Mouse (Mus musculus) heart, postnatal 0 days (tissue): Measurements from ENCODE around the gene 3100002H09Rik. TPM values are rescaled to one million over a fixed set of nuclear protein-coding genes. Genes with fewer than 3 reads are reported as not detected.
A peak's percentile ranks its signal among the peaks of the same experiment; 100 is the strongest.

Source experiments
- ATAC-seq: fragments of 200-750 bp; cut with Nextera tagmentation; 2 replicates; pipeline ENCODE4 v1.8.0; 2017; ENCODE audit warnings: low read depth, moderate number of reproducible peaks, moderate library complexity; ENCODE audit not compliant: insufficient read depth
- DNase-seq: peaks from one replicate; pipeline ENCODE4 v3.0.0-alpha.2; 2016; ENCODE audit warnings: low spot score
- H3K27ac ChIP-seq: fragments of 300-500 bp; sonication (generic); 2 replicates; pipeline ENCODE4 v1.5.1; 2014; ENCODE audit warnings: low read depth, mild to moderate bottlenecking
- H3K27me3 ChIP-seq: fragments of 300-500 bp; sonication (generic); 2 replicates; pipeline ENCODE4 v1.6.1; 2014; ENCODE audit warnings: low read length, mixed read lengths; ENCODE audit not compliant: control insufficient read depth, insufficient read depth
- H3K36me3 ChIP-seq: fragments of 300-500 bp; sonication (generic); replicated peaks from 2 replicates; pipeline ENCODE4 v1.6.1; 2014; ENCODE audit warnings: low read length, mixed read lengths; ENCODE audit not compliant: control insufficient read depth, insufficient read depth
- H3K4me1 ChIP-seq: fragments of 300-500 bp; sonication (generic); 2 replicates; pipeline ENCODE4 v1.6.1; 2014; ENCODE audit warnings: antibody characterized with exemption; ENCODE audit not compliant: control insufficient read depth, insufficient read depth
- H3K4me2 ChIP-seq: fragments of 300-500 bp; sonication (generic); 2 replicates; pipeline ENCODE4 v1.6.1; 2014; ENCODE audit warnings: low read depth, mild to moderate bottlenecking, low read length, moderate library complexity
- H3K4me3 ChIP-seq: fragments of 300-500 bp; sonication (generic); 2 replicates; pipeline ENCODE4 v1.5.1; 2014; ENCODE audit warnings: low read depth, low read length
- H3K9ac ChIP-seq: fragments of 300-500 bp; sonication (generic); replicated peaks from 2 replicates; pipeline ENCODE4 v1.6.1; 2014; ENCODE audit warnings: low read depth, low read length, mixed read lengths
- H3K9me3 ChIP-seq: fragments of 300-500 bp; sonication (generic); replicated peaks from 2 replicates; pipeline ENCODE4 v1.6.1; 2016; ENCODE audit warnings: low read length; ENCODE audit not compliant: control insufficient read depth
- CTCF ChIP-seq: IDR thresholded peaks from 2 replicates; pipeline ENCODE4 v1.5.1; 2016; ENCODE audit warnings: antibody characterized with exemption, control low read depth, low read depth
- EP300 ChIP-seq: IDR thresholded peaks from 2 replicates; pipeline ENCODE4 v1.6.1; 2016; ENCODE audit warnings: antibody characterized with exemption, low read depth
- WGBS: fragments of 180-500 bp; shearing (Covaris S2); extraction: QIAGEN DNeasy Blood & Tissue Kit; methylation state at CpG from one replicate; pipeline ENCODE4 v1.1.7; 2014; 5-methylcytosine and 5-hydroxymethylcytosine counted together
- polyA plus RNA-seq: library from polyadenylated mRNA; unstranded; fragments of >200 nt; fragmentation: Nextera tagmentation; extraction: Ambion mirVana; gene quantifications from 2 replicates; pipeline ENCODE4 v1.2.1, GENCODE M21; 2015
- total RNA-seq: library from RNA; depleted of rRNA; stranded (reverse); fragments of >200 nt; gene quantifications from 2 replicates; pipeline ENCODE4 v1.2.3, GENCODE M21; 2014; ENCODE audit warnings: low replicate concordance; rRNA removed

Gene 3100002H09Rik
- total and polyA plus RNA-seq, 2 experiments from 2014 or later: not detected

DNA sequence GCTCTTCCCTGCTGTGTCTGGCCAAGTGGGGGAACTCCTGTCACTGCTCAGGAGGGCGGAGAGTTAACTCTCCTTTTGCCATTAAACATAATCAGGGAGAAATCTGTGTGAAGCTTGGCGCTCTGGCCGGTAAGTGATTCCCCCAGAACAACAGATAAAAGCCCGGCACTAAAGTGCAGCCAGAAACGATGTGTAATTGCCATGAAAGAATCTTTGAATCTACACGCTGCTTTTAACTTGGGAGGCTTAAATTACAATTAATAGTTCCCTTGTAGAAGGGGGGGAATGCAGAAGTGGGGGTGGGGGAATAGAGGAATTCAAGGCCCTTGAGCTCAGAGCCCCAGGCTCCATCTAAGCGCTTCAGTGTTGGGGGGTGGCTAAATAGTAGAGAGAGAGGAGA is 40.9 kb downstream of the 3100002H09Rik start:
- WGBS: 33% methylated on average over 7 of the region's 7 CpGs

DNA sequence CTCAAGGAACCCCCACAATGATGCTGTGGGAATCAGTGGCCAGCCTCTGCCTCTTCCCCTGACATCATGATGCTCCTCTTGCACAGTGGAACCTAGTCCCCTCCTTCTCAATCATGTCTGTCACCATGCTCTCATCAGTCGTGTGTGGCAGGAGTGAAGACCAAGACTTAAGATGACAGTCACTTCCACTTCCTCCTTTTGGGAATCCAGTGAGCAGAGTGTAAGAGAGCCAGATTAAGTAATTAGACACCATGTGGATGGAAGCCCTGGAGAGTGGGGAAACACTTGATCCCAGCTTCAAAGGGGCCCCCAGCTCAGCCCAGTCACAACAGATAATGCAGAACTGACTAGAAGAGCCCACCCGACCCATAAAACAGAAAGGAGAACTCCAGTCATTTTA is 47.2 kb downstream of the 3100002H09Rik start:
- no peaks in the 10 kb centered on the region for H3K4me1 ChIP-seq
- H3K27ac ChIP-seq: no peak overlapping the region
- ATAC-seq (no peak), DNase-seq (no peak)
- H3K4me3 ChIP-seq: no peak overlapping the region
- no peak overlapping the region for H3K4me2 ChIP-seq
- H3K9ac ChIP-seq: no peak overlapping the region
- WGBS: 44% methylated on average over 2 of the region's 2 CpGs
- TF ChIP-seq EP300 (no peak), CTCF (no peak)
- no peaks in the 10 kb centered on the region for H3K9me3 ChIP-seq
- H3K36me3 ChIP-seq: no peaks in the 10 kb centered on the region
- no peaks in the 10 kb centered on the region; the same call in 1 of the 2 replicates for H3K27me3 ChIP-seq

More for the DNA sequence above, 40.9 kb downstream of the 3100002H09Rik start:
- no peak for ATAC-seq
- Histone ChIP-seq H3K27ac (no peak overlapping the region), H3K9me3 (no peaks in the 10 kb centered on the region), H3K36me3 (no peaks in the 10 kb centered on the region), H3K4me3 (no peak overlapping the region), H3K4me2 (no peak overlapping the region), H3K27me3 (peaks cover 5% of the 10 kb centered on the region), H3K9ac (no peak overlapping the region), H3K4me1 (peaks cover 14% of the 10 kb centered on the region; the same call in 1 of the 2 replicates)
- no peak for DNase-seq
- TF ChIP-seq EP300 (no peak), CTCF (no peak)

DNA sequence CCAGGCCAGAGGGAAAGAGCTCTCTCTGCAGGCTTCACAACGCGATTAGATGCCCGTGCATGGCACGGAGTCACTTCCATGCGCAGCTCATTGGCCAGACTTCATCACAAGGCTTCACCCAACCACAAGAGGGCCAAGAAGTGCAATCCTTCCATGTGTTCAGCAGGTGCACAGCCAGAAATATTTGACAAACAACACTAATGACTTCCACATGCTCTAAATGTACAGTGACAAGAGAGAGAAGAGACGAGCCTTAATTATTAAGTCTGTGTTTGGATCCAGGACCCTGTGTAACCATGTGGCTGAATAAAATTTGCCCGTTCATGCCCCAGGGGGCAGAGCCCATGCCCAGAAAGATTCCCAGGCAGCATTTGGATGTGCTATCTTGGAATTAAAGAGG is 47.9 kb downstream of the 3100002H09Rik start:
- no peak overlapping the region for H3K9ac ChIP-seq
- no peak overlapping the region for H3K4me3 ChIP-seq
- 46% methylated on average over 7 of the region's 7 CpGs for WGBS
- H3K4me2 ChIP-seq: no peak overlapping the region
- DNase-seq (no peak), ATAC-seq (no peak)
- H3K4me1 ChIP-seq: no peaks in the 10 kb centered on the region
- H3K9me3 ChIP-seq: no peaks in the 10 kb centered on the region
- no peak overlapping the region for H3K27ac ChIP-seq
- no peaks in the 10 kb centered on the region; the same call in 1 of the 2 replicates for H3K27me3 ChIP-seq
- H3K36me3 ChIP-seq: no peaks in the 10 kb centered on the region
- peak; percentile 27 for TF ChIP-seq CTCF
- no peak for TF ChIP-seq EP300

Other genes starting within 250 kb of the 3100002H09Rik start
- gene Pou3f1, start 46.0 kb upstream of the 3100002H09Rik start, total RNA-seq: 0.04 and 1.5 TPM in 2 replicates
- gene Pou3f1, start 46.0 kb upstream of the 3100002H09Rik start, polyA plus RNA-seq: 0.03 and 0.08 TPM in 2 replicates
- 2.6 and 5.5 TPM in 2 replicates for gene Utp11, start 82.8 kb upstream of the 3100002H09Rik start, total RNA-seq
- gene Utp11, start 82.8 kb upstream of the 3100002H09Rik start, polyA plus RNA-seq: 33.4 and 39.7 TPM in 2 replicates
- 7.1 and 14.5 TPM in 2 replicates for gene Fhl3, start 89.9 kb upstream of the 3100002H09Rik start, total RNA-seq
- gene Fhl3, start 89.9 kb upstream of the 3100002H09Rik start, polyA plus RNA-seq: 6.2 and 6.5 TPM in 2 replicates
- 15.4 and 23.6 TPM in 2 replicates for gene Sf3a3, start 104.0 kb upstream of the 3100002H09Rik start, total RNA-seq
- 47.5 and 50.6 TPM in 2 replicates for gene Sf3a3, start 104.0 kb upstream of the 3100002H09Rik start, polyA plus RNA-seq
- gene Inpp5b, start 131.0 kb upstream of the 3100002H09Rik start, total RNA-seq: 4.7 and 8.2 TPM in 2 replicates
- gene Inpp5b, start 131.0 kb upstream of the 3100002H09Rik start, polyA plus RNA-seq: 8.0 and 10.4 TPM in 2 replicates
- gene Mtf1, start 191.3 kb upstream of the 3100002H09Rik start, total RNA-seq: 4.8 and 7.1 TPM in 2 replicates
- 9.0 and 9.5 TPM in 2 replicates for gene Mtf1, start 191.3 kb upstream of the 3100002H09Rik start, polyA plus RNA-seq
- 31.8 and 41.3 TPM in 2 replicates for gene Yrdc, start 239.9 kb upstream of the 3100002H09Rik start, total RNA-seq
- gene Yrdc, start 239.9 kb upstream of the 3100002H09Rik start, polyA plus RNA-seq: 15.8 and 16.9 TPM in 2 replicates
- gene 1110065P20Rik, start 240.4 kb upstream of the 3100002H09Rik start, total RNA-seq: 70.2 and 127 TPM in 2 replicates
- gene 1110065P20Rik, start 240.4 kb upstream of the 3100002H09Rik start, polyA plus RNA-seq: 51.5 and 54.3 TPM in 2 replicates